Mouse (Mus musculus) midbrain, embryonic 14.5 days (tissue): ENCODE data around the gene Yipf4. TPM values are rescaled to one million over a fixed set of nuclear protein-coding genes. Genes with fewer than 3 reads are reported as not detected.

Source experiments
- ATAC-seq: fragments of 200-750 bp; cut with Nextera tagmentation; 2 replicates; pipeline ENCODE4 v1.8.0; 2017; ENCODE audit warnings: moderate number of reproducible peaks, moderate library complexity; ENCODE audit not compliant: low FRiP score, low TSS enrichment
- DNase-seq: peaks from one replicate; pipeline ENCODE4 v3.0.0-alpha.2; 2015
- H3K27ac ChIP-seq: fragments of 300-500 bp; sonication (generic); replicated peaks from 2 replicates; pipeline ENCODE4 v1.5.1; 2014; ENCODE audit warnings: mild to moderate bottlenecking, low read depth, low read length, moderate library complexity
- H3K27me3 ChIP-seq: fragments of 300-500 bp; sonication (generic); 2 replicates; pipeline ENCODE4 v1.6.1; 2014; ENCODE audit warnings: low read length, control low read depth, mixed read lengths; ENCODE audit not compliant: control insufficient read depth, insufficient read depth
- H3K36me3 ChIP-seq: fragments of 300-500 bp; sonication (generic); 2 replicates; pipeline ENCODE4 v1.6.1; 2014; ENCODE audit warnings: low read length, control low read depth; ENCODE audit not compliant: control insufficient read depth, insufficient read depth
- H3K4me1 ChIP-seq: fragments of 300-500 bp; sonication (generic); 2 replicates; pipeline ENCODE4 v1.6.1; 2014; ENCODE audit warnings: mild to moderate bottlenecking, antibody characterized with exemption, low read length, control low read depth; ENCODE audit not compliant: control insufficient read depth, insufficient read depth
- H3K4me2 ChIP-seq: fragments of 300-500 bp; sonication (generic); 2 replicates; pipeline ENCODE4 v1.6.1; 2014; ENCODE audit warnings: mild to moderate bottlenecking, low read length, moderate library complexity
- H3K4me3 ChIP-seq: fragments of 300-500 bp; sonication (generic); replicated peaks from 2 replicates; pipeline ENCODE4 v1.5.1; 2014; ENCODE audit warnings: low read depth, low read length
- H3K9ac ChIP-seq: fragments of 300-500 bp; sonication (generic); replicated peaks from 2 replicates; pipeline ENCODE4 v1.6.1; 2014; ENCODE audit warnings: mild to moderate bottlenecking, low read length, moderate library complexity
- H3K9me3 ChIP-seq: fragments of 300-500 bp; sonication (generic); 2 replicates; pipeline ENCODE4 v1.6.1; 2016; ENCODE audit warnings: low read length, control low read depth, mixed read lengths; ENCODE audit not compliant: control insufficient read depth
- WGBS: fragments of 180-500 bp; shearing (Covaris S2); extraction: QIAGEN DNeasy Blood & Tissue Kit; methylation state at CpG from one replicate; pipeline ENCODE4 v1.1.7; 2014; 5-methylcytosine and 5-hydroxymethylcytosine counted together
- polyA plus RNA-seq: library from polyadenylated mRNA; unstranded; fragments of >200 nt; fragmentation: Nextera tagmentation; extraction: Ambion mirVana; gene quantifications from 2 replicates; pipeline ENCODE4 v1.2.1, GENCODE M21; 2014

Yipf4 gene
- polyA plus RNA-seq, 1 experiment from 2014 or later = 65.4 TPM

- Histone ChIP-seq H3K27ac (no peak overlapping the region), H3K9me3 (no peaks in the 10 kb centered on the region), H3K4me2 (no peak overlapping the region), H3K4me1 (no peaks in the 10 kb centered on the region), H3K4me3 (no peak overlapping the region), H3K36me3 (no peaks in the 10 kb centered on the region), H3K9ac (no peak overlapping the region), H3K27me3 (no peaks in the 10 kb centered on the region)
- ATAC-seq = no peak
- DNase-seq = no peak
- WGBS = 83% methylated on average over 2 of the region's 2 CpGs
These were observed 18.6 kb downstream of the Yipf4 start for GRCm38 (mm10) chr17:74507934-74508333.

- Histone ChIP-seq H3K4me1 (no peaks in the 10 kb centered on the region), H3K27me3 (no peaks in the 10 kb centered on the region), H3K36me3 (no peaks in the 10 kb centered on the region), H3K27ac (no peak overlapping the region), H3K9me3 (no peaks in the 10 kb centered on the region), H3K4me2 (no peak overlapping the region), H3K4me3 (no peak overlapping the region), H3K9ac (no peak overlapping the region)
- no peak for DNase-seq
- 93% methylated on average over 3 of the region's 3 CpGs for WGBS
- no peak for ATAC-seq
These were observed 19.3 kb downstream of the Yipf4 start for GRCm38 (mm10) chr17:74508600-74508999.

- Histone ChIP-seq H3K27ac (no peak overlapping the region), H3K36me3 (no peaks in the 10 kb centered on the region), H3K9ac (no peak overlapping the region), H3K4me3 (no peak overlapping the region), H3K4me1 (no peaks in the 10 kb centered on the region), H3K4me2 (no peak overlapping the region), H3K9me3 (no peaks in the 10 kb centered on the region), H3K27me3 (no peaks in the 10 kb centered on the region)
- no peak for DNase-seq
- WGBS = 85% methylated on average over 2 of the region's 2 CpGs
- no peak for ATAC-seq
These were observed 23.0 kb downstream of the Yipf4 start for GRCm38 (mm10) chr17:74512308-74512707.

- H3K9me3 ChIP-seq = no peaks in the 10 kb centered on the region
- H3K4me3 ChIP-seq = no peak overlapping the region
- no peak overlapping the region for H3K9ac ChIP-seq
- H3K36me3 ChIP-seq = no peaks in the 10 kb centered on the region
- 0 out of 2 replicates have a peak, but pooled peaks cover 6% of the 10 kb centered on the region for H3K4me1 ChIP-seq
- H3K27me3 ChIP-seq = no peaks in the 10 kb centered on the region
- DNase-seq (no peak), ATAC-seq (no peak)
- WGBS = 85% methylated on average over 8 of the region's 8 CpGs
- no peak overlapping the region for H3K4me2 ChIP-seq
- no peak overlapping the region for H3K27ac ChIP-seq
These were observed 33.8 kb downstream of the Yipf4 start for GRCm38 (mm10) chr17:74522797-74523723.

GRCm38 (mm10) chr17:74526117-74526516 is 36.8 kb downstream of the Yipf4 start:
- 94% methylated on average over 2 of the region's 2 CpGs for WGBS
- no peaks in the 10 kb centered on the region for H3K36me3 ChIP-seq
- DNase-seq = no peak
- H3K9ac ChIP-seq = no peak overlapping the region
- H3K4me1 ChIP-seq = peaks cover 18% of the 10 kb centered on the region
- H3K9me3 ChIP-seq = no peaks in the 10 kb centered on the region
- H3K4me2 ChIP-seq = no peak overlapping the region
- H3K4me3 ChIP-seq = no peak overlapping the region
- ATAC-seq = no peak
- no peak overlapping the region for H3K27ac ChIP-seq
- no peaks in the 10 kb centered on the region for H3K27me3 ChIP-seq

GRCm38 (mm10) chr17:74526806-74527653 is 37.7 kb downstream of the Yipf4 start:
- H3K27ac ChIP-seq = peak overlapping the region; percentile 93
- H3K9me3 ChIP-seq = no peaks in the 10 kb centered on the region
- H3K4me3 ChIP-seq = peak overlapping the region; percentile 95
- peaks cover 18% of the 10 kb centered on the region for H3K4me1 ChIP-seq
- H3K36me3 ChIP-seq = no peaks in the 10 kb centered on the region
- peak overlapping the region; percentile 68 for H3K9ac ChIP-seq
- ATAC-seq (no peak), DNase-seq (no peak)
- 92% methylated on average over 9 of the region's 9 CpGs for whole genome bisulfite sequencing
- no peaks in the 10 kb centered on the region for H3K27me3 ChIP-seq
- peak overlapping the region; percentile 64 for H3K4me2 ChIP-seq

- H3K4me1 ChIP-seq = peaks cover 18% of the 10 kb centered on the region
- ATAC-seq (peak; percentile 97), DNase-seq (peak; percentile 100)
- WGBS = under 1% methylated on average over 71 of the region's 71 CpGs
- H3K27me3 ChIP-seq = no peaks in the 10 kb centered on the region
- peak within 1 kb of the TSS; percentile 97 for H3K9ac ChIP-seq
- H3K27ac ChIP-seq = peak within 1 kb of the TSS; percentile 98
- no peaks in the 10 kb centered on the region for H3K9me3 ChIP-seq
- peak within 1 kb of the TSS; percentile 95 for H3K4me3 ChIP-seq
- no peaks in the 10 kb centered on the region for H3K36me3 ChIP-seq
- H3K4me2 ChIP-seq = peak within 1 kb of the TSS; percentile 89
These were observed 38.7 kb downstream of the Yipf4 start, which contains the start of gene Birc6 for GRCm38 (mm10) chr17:74527729-74528607. Gene Birc6 (plus strand): TSS chr17:74528295.
